ENCODE assay signal across 12 mouse cellular contexts in the genomic region with DNA sequence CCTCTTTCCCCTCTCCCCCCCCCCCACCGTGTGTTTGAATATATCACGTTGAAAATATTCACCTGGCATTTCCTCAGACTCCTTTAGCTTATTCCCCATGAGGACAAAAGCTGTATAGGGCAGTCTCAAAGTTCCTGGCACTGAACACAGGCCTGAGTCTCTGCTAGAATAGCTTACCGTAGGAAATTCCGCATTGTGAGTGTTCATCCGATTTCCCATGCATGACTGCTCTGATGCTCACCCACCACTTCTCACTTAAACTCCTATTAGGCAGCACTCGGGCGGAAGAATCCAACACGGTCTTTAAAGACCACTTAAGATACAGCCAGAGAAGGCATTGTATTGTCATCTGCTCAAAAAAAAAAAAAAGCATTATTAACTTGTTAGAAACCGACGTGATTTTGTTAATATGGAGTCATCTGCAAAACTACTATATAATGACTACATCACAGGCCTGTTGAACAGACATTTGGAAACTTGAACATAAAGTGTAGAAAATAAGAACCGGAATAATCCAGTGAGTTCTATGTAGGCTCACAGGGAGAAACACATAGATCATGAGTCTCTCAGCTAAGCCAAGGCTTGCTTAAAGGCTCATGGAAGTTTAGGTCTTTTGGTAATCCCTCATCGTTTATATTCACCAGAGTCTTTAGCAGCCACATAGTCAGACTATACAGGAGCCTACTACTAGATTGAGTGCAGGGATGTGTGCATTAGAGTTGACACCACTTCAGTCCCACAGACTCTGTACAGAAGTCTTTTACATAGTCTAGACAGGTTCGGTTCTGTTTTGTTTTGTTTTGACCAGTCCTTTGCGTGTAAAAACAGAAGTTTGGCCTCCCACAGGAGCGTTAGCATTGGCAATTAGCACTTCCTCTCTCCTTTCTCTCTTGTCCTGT. TPM values are rescaled to one million over a fixed set of nuclear protein-coding genes. Genes with fewer than 3 reads are reported as not detected.
DNase-seq lines count a peak whose midpoint lies in the region; ATAC-seq and TF ChIP-seq lines count a peak whose summit lies in the region.
"Had no signal": no experiment of that assay in that cellular context is flagged by ENCODE, and none has a peak within 500 bp of the region (broad histone marks: within the 10 kb centered on the region; RNA-seq: fewer than 3 reads in every experiment).

No protein-coding gene starts in this region.

- no peak overlapping the region for H3K9ac ChIP-seq in forebrain, embryonic 11.5 days (ENCODE audit: low read length)
- no peak overlapping the region for H3K9ac ChIP-seq in lung, postnatal 0 days (replicated peaks; ENCODE audit: low read depth)
- H3K9ac ChIP-seq: limb, embryonic 12.5 days; lung, embryonic 14.5 days had no signal

- intact Hi-C loops in heart, postnatal 36 days (cut with DNase I) = no loop called here
- intact Hi-C loops in heart, postnatal 14 days (cut with DNase I) = no loop called here

- H3K4me1 ChIP-seq in forebrain, embryonic 11.5 days (replicated peaks; ENCODE audit: control insufficient read depth, insufficient read depth, low read length) = no peaks in the 10 kb centered on the region; the same call in none of the 2 replicates
- no peaks in the 10 kb centered on the region for H3K4me1 ChIP-seq in lung, postnatal 0 days (ENCODE audit: insufficient read depth, low read depth, low read length)
- H3K4me1 ChIP-seq: limb, embryonic 12.5 days had no signal

- no peak overlapping the region for H3K4me3 ChIP-seq in forebrain, embryonic 11.5 days (ENCODE audit: low read depth, low read length)
- no peak overlapping the region for H3K4me3 ChIP-seq in lung, postnatal 0 days (ENCODE audit: low read depth, low read length)
- H3K4me3 ChIP-seq: limb, embryonic 12.5 days had no signal

- no peaks in the 10 kb centered on the region for H3K9me3 ChIP-seq in forebrain, embryonic 11.5 days (ENCODE audit: control insufficient read depth, low read length)
- no peaks in the 10 kb centered on the region for H3K9me3 ChIP-seq in lung, postnatal 0 days (ENCODE audit: low read length)
- H3K9me3 ChIP-seq: limb, embryonic 12.5 days had no signal

- no peaks in the 10 kb centered on the region for H3K36me3 ChIP-seq in forebrain, embryonic 11.5 days (ENCODE audit: control insufficient read depth, insufficient read depth, low read length)
- no peaks in the 10 kb centered on the region for H3K36me3 ChIP-seq in lung, postnatal 0 days (ENCODE audit: insufficient read depth, low read length)
- H3K36me3 ChIP-seq: limb, embryonic 12.5 days had no signal

- H3K27me3 ChIP-seq in forebrain, embryonic 11.5 days (ENCODE audit: control insufficient read depth, insufficient read depth, low read length) = no peaks in the 10 kb centered on the region
- H3K27me3 ChIP-seq in lung, postnatal 0 days (replicated peaks; ENCODE audit: insufficient read depth, low read length) = no peaks in the 10 kb centered on the region
- H3K27me3 ChIP-seq: limb, embryonic 12.5 days had no signal

- DNase-seq in heart, adult 11 months = peak; percentile 33
- no peak for DNase-seq in heart, postnatal 36 days
- DNase-seq in forebrain, embryonic 11.5 days (ENCODE audit: low spot score) = peak; percentile 83
- peak; percentile 74 for DNase-seq in mesoderm, embryonic 11.5 days (ENCODE audit: low read depth, low spot score)
- DNase-seq in retina, adult 2 months (ENCODE audit: low read depth, low spot score) = peak; percentile 6
- no peak for DNase-seq in heart, postnatal 14 days
- DNase-seq in right cerebral cortex, postnatal 25 days = no peak
- DNase-seq in lung, postnatal 0 days (ENCODE audit: low spot score) = no peak
- DNase-seq: kidney, postnatal 14 days; lung, embryonic 14.5 days had no signal

- ATAC-seq in forebrain, embryonic 11.5 days (replicated peaks; ENCODE audit: low FRiP score) = peak; percentile 95
- ATAC-seq in lung, postnatal 0 days = no peak

- H3K4me2 ChIP-seq in forebrain, embryonic 11.5 days (ENCODE audit: low read depth, low read length, severe bottlenecking) = no peak overlapping the region
- no peak overlapping the region for H3K4me2 ChIP-seq in lung, postnatal 0 days (replicated peaks; ENCODE audit: low read depth, low read length)
- H3K4me2 ChIP-seq: limb, embryonic 12.5 days; lung, embryonic 14.5 days had no signal

- no peak for TF ChIP-seq EP300 in lung, postnatal 0 days (IDR thresholded peaks at IDR 0.05)

- WGBS in forebrain, embryonic 11.5 days = 24% methylated on average over 15 of the region's 15 CpGs
- WGBS in lung, postnatal 0 days = 79% methylated on average over 15 of the region's 15 CpGs

- peak overlapping the region; percentile 2; the same call in 1 of the 2 replicates for H3K27ac ChIP-seq in forebrain, embryonic 11.5 days (ENCODE audit: low read depth, low read length)
- no peak overlapping the region for H3K27ac ChIP-seq in lung, postnatal 0 days (ENCODE audit: low read length)
- H3K27ac ChIP-seq: limb, embryonic 12.5 days had no signal

- no peak for TF ChIP-seq CTCF in lung, postnatal 0 days (IDR thresholded peaks at IDR 0.05)

RNA-seq across cellular contexts. Expression of a gene that starts 4.2 kb away (rescaled TPM):
- total RNA-seq in heart, postnatal 36 days (2021) = not detected
- polyA plus RNA-seq in forebrain, embryonic 11.5 days (2014; fragmentation: Nextera tagmentation; extraction: Ambion mirVana) = not detected in 2 replicates
- not detected for total RNA-seq in heart, postnatal 14 days (2021)
- polyA plus RNA-seq in lung, postnatal 0 days (2015; fragmentation: Nextera tagmentation; extraction: Ambion mirVana) = not detected in 2 replicates
- polyA plus RNA-seq: heart, embryonic 16.5 days; limb, embryonic 12.5 days; lung, embryonic 14.5 days had no signal

Comparison
In these comparisons a context has a peak if more than half of its experiments do, and no peak if none do; other contexts are left out.
1. DNase-seq: peak in heart, adult 11 months (single experiment), forebrain, embryonic 11.5 days (single experiment), mesoderm, embryonic 11.5 days (single experiment) and retina, adult 2 months (single experiment); none in heart, postnatal 36 days (0 of 2), heart, postnatal 14 days (0 of 2), right cerebral cortex, postnatal 25 days (single experiment) and lung, postnatal 0 days (single experiment).